Mouse (Mus musculus) thymus, adult 2 months (tissue): ENCODE measurements around the gene B3galnt2. TPM values are rescaled to one million over a fixed set of nuclear protein-coding genes. Genes with fewer than 3 reads are reported as not detected.

ENCODE experiments used
- DNase-seq: peaks from one replicate; pipeline ENCODE4 v3.0.0; 2021
- H3K27ac ChIP-seq: fragments of 200-500 bp; 2 replicates; pipeline ENCODE4 v1.5.1; 2012; ENCODE audit warnings: low read length, control low read depth; ENCODE audit not compliant: control insufficient read depth, insufficient read depth
- H3K27me3 ChIP-seq: fragments of 200-500 bp; 2 replicates; pipeline ENCODE4 v1.6.1; 2012; ENCODE audit warnings: mild to moderate bottlenecking, low read length, moderate library complexity, mixed read lengths; ENCODE audit not compliant: control insufficient read depth, insufficient read depth
- H3K36me3 ChIP-seq: fragments of 200-500 bp; 2 replicates; pipeline ENCODE4 v1.6.1; 2012; ENCODE audit warnings: mild to moderate bottlenecking, low read length, moderate library complexity; ENCODE audit not compliant: control insufficient read depth, insufficient read depth
- H3K4me1 ChIP-seq: fragments of 200-500 bp; replicated peaks from 2 replicates; pipeline ENCODE4 v1.6.1; 2012; ENCODE audit warnings: low read length; ENCODE audit not compliant: control insufficient read depth, insufficient read depth
- H3K4me3 ChIP-seq: fragments of 200-500 bp; 2 replicates; pipeline ENCODE4 v1.5.1; 2012; ENCODE audit warnings: mild to moderate bottlenecking, low read length, control low read depth, moderate library complexity; ENCODE audit not compliant: control insufficient read depth, insufficient read depth
- CTCF ChIP-seq: fragments of 200-500 bp; IDR thresholded peaks from 2 replicates; pipeline ENCODE4 v1.5.1; 2012; ENCODE audit warnings: mild to moderate bottlenecking, control low read depth, low read length, moderate library complexity, borderline replicate concordance; ENCODE audit not compliant: control insufficient read depth, poor library complexity, insufficient read depth; ENCODE audit errors: extremely low read depth
- POLR2A ChIP-seq: fragments of 200-500 bp; IDR thresholded peaks from 2 replicates; pipeline ENCODE4 v1.6.1; 2012; ENCODE audit warnings: mild to moderate bottlenecking, low read length, control low read depth, moderate library complexity; ENCODE audit not compliant: control insufficient read depth, poor library complexity, insufficient read depth; ENCODE audit errors: extremely low read depth
- WGBS: fragments of 180-500 bp; shearing (Covaris S2); methylation state at CpG from one replicate; pipeline ENCODE4 v1.1.7; 2018; 5-methylcytosine and 5-hydroxymethylcytosine counted together
- polyA plus RNA-seq: library from polyadenylated mRNA; depleted of rRNA; stranded (reverse); fragments of >200 nt; gene quantifications from 2 replicates; pipeline ENCODE4 v1.2.3, GENCODE M21; 2012; rRNA removed

Gene B3galnt2
- polyA plus RNA-seq, 1 experiment, result 82.5 TPM

DNA sequence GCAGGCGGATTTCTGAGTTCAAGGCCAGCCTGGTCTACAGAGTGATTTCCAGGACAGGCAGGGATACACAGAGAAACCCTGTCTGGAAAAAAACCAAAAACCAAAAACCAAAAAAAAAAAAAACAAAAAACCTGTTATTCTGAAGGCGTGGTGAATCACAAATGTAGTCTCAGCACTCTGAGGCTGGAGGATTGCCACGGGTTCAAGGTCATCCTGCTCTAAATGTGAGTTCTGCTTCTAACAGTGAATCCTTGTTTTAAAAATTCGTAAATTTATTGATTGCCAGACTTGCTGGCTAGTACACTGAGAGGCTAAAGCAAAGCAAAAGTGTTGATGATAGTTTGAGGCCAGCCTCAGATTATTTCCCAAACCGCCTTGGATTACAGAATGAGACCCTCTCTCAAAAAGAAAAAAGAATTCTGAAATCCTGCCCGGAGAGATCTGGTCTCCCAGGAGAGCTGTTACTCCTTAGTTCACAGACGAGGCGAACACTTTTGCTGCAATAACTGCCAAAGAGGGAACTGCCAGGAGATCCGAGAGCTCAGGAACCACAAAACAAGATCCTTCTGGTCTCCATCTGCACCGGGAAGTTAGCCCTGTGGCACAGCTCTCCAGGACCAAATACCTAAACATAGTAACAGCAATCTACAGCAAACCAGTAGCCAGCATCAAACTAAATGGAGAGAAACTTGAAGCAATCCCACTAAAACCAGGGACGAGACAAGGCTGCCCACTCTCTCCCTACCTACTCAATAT, 81.8 kb downstream of the B3galnt2 start:
- peaks cover 7% of the 10 kb centered on the region for H3K4me1 ChIP-seq
- H3K4me3 ChIP-seq, result no peak overlapping the region
- 95% methylated on average over 11 of the region's 11 CpGs for WGBS
- H3K36me3 ChIP-seq, result no peaks in the 10 kb centered on the region
- DNase-seq, result no peak
- H3K27me3 ChIP-seq, result no peaks in the 10 kb centered on the region
- TF ChIP-seq CTCF (no peak), POLR2A (no peak)
- H3K27ac ChIP-seq, result no peak overlapping the region

DNA sequence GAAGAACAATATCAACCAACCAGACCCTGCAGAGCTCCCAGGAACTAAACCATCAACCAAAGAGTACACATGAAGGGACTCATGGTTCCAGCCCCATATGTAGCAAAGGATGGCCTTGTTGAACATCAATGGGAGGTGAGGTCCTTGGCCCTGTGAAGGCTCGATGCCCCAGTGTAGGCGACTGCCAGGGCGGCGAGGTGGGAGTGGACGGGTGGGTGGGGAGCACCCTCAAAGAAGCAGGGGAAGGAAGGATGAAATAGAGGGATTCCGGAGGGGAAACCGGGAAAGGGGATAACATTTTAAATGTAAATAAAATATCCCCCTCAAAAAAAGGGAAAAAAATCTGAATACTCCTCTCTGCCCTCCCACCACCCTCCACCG, 84.6 kb downstream of the B3galnt2 start:
- H3K4me3 ChIP-seq, result peak overlapping the region; percentile 79
- H3K4me1 ChIP-seq, result peaks cover 7% of the 10 kb centered on the region
- no peaks in the 10 kb centered on the region for H3K27me3 ChIP-seq
- TF ChIP-seq CTCF (no peak), POLR2A (no peak)
- WGBS, result 4% methylated on average over 8 of the region's 8 CpGs
- no peaks in the 10 kb centered on the region for H3K36me3 ChIP-seq
- no peak for DNase-seq
- no peak overlapping the region for H3K27ac ChIP-seq

- Histone ChIP-seq H3K4me3 (peak within 1 kb of the TSS; percentile 79), H3K27me3 (no peaks in the 10 kb centered on the region), H3K27ac (peak within 1 kb of the TSS; percentile 91), H3K36me3 (no peaks in the 10 kb centered on the region), H3K4me1 (peaks cover 7% of the 10 kb centered on the region)
- DNase-seq, result peak; percentile 90
- no peak; the same call in 1 of the 2 replicates for TF ChIP-seq POLR2A
- TF ChIP-seq CTCF, result 0 out of 2 replicates have a peak, but pooled peaks have one; percentile 32
- under 1% methylated on average over 35 of the region's 35 CpGs for WGBS
Observed at GRCm38 (mm10) chr13:14039292-14039965, 85.2 kb downstream of the B3galnt2 start, which contains the start of gene Tbce. Tbce (minus strand) TSS chr13:14039638.

DNA sequence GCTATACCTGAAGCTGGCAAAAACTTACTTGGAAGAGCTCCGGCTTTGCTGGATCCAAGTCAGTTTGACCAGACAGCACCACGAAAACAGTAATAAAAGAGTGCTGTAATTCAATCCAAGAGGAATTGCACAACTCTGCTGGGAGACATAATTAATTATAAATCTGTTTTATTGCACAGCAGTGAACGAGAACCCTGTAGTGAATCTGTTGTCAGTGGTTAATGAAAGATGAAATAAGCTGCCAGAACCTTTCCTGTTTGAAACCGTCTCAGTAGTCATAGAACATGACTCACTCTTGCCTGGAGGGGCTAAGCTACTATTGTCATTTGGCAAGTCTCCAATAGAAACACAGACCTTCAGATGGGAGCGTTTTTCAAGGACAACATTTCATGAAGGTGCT, 85.9 kb downstream of the B3galnt2 start:
- TF ChIP-seq CTCF, result no peak
- no peak for TF ChIP-seq POLR2A
- no peaks in the 10 kb centered on the region for H3K36me3 ChIP-seq
- no peaks in the 10 kb centered on the region for H3K27me3 ChIP-seq
- 45% methylated on average over 5 of the region's 5 CpGs for WGBS
- no peak for DNase-seq
- H3K4me1 ChIP-seq, result peaks cover 7% of the 10 kb centered on the region
- no peak overlapping the region for H3K4me3 ChIP-seq
- no peak overlapping the region for H3K27ac ChIP-seq

DNA sequence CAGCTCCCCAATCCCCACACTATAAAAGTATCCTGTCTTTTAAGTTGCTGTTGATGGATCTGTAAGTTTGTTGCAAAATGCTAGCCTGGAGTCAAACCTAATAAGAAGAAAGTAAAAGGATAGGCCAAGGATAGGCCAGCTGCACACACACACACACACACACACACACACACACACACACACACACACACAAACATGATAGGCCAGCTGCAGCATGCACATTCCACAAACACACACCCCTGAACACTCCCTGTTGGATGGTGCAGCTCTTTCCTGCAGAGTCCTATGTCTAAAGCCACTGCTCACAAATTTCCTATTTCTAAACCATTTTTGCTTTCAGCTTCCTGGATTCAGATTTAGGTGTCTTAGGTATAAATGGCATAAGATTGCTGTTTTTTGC, 89.6 kb downstream of the B3galnt2 start:
- no peak for DNase-seq
- H3K27me3 ChIP-seq, result no peaks in the 10 kb centered on the region

DNA sequence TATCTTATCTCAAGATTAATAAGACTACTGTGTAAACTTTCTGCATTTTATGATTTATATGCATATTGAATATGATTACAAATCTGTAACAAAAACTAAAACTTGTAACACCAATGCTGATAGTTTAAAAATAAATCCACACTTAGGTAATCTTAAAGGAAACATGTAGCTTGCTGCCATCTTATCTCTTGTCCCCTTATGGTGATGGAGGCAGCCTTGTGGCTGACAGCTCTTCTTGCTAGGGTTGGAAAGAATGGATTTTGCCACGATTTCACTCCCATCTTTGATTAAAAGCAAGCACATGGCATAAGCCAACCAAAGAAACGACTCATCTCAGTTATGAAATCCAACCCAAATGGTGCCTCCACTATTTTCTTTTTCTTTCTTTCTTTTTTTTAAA, 90.3 kb downstream of the B3galnt2 start:
- WGBS, result 91% methylated on average over 2 of the region's 2 CpGs
- Histone ChIP-seq H3K4me1 (peaks cover 2% of the 10 kb centered on the region; the same call in 1 of the 2 replicates), H3K36me3 (peaks cover 4% of the 10 kb centered on the region; the same call in 1 of the 2 replicates), H3K4me3 (no peak overlapping the region), H3K27ac (no peak overlapping the region), H3K27me3 (no peaks in the 10 kb centered on the region)
- TF ChIP-seq POLR2A, result no peak
- TF ChIP-seq CTCF, result no peak
- DNase-seq, result no peak

More for the DNA sequence above, 89.6 kb downstream of the B3galnt2 start:
- peaks cover 4% of the 10 kb centered on the region for H3K4me1 ChIP-seq
- H3K27ac ChIP-seq, result no peak overlapping the region
- TF ChIP-seq CTCF, result no peak
- TF ChIP-seq POLR2A, result no peak
- no peak overlapping the region for H3K4me3 ChIP-seq
- H3K36me3 ChIP-seq, result peaks cover 4% of the 10 kb centered on the region; the same call in 1 of the 2 replicates

Other genes with a start within 250 kb of the B3galnt2 start
- 1.1 and 1.6 TPM in 2 replicates for gene Gng4, start 170.4 kb upstream of the B3galnt2 start, polyA plus RNA-seq
- 28.4 and 36.7 TPM in 2 replicates for gene Tbce, start 85.2 kb downstream of the B3galnt2 start, polyA plus RNA-seq
- 10.2 and 10.3 TPM in 2 replicates for gene Arid4b, start 108.8 kb downstream of the B3galnt2 start, polyA plus RNA-seq
- 17.6 and 20.3 TPM in 2 replicates for gene Ggps1, start 109.0 kb downstream of the B3galnt2 start, polyA plus RNA-seq